Mouse (Mus musculus): ENCODE data around the gene Col4a1.

Gene Col4a1

GRCm38 (mm10) chr8:11225577-11226434 is 86.8 kb downstream of the Col4a1 start:
- DNase-seq = no peak

DNA sequence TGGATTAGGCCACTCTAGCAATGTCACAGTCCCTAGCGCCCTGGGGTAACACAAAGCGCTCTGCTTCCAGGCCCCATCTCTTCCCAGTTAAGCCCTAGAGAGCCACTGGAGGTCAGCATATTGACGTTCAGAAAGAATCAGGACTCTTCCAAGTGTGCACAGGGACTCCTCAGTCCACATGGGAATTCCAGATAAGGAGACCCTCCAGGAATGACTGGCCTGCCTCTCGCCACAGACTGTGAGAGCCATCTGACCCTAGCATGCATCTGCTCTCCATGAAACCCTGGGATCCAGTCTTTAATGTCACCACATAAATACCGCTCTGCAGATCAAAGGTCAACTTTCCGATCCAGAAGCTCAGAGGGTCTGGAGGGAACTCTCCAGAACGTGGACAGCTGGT is 88.4 kb downstream of the Col4a1 start:
- no peak for DNase-seq

GRCm38 (mm10) chr8:11221353-11221752 is 91.3 kb downstream of the Col4a1 start:
- DNase-seq = no peak

- DNase-seq = no peak
These were observed 93.3 kb downstream of the Col4a1 start for GRCm38 (mm10) chr8:11219282-11219681.

DNA sequence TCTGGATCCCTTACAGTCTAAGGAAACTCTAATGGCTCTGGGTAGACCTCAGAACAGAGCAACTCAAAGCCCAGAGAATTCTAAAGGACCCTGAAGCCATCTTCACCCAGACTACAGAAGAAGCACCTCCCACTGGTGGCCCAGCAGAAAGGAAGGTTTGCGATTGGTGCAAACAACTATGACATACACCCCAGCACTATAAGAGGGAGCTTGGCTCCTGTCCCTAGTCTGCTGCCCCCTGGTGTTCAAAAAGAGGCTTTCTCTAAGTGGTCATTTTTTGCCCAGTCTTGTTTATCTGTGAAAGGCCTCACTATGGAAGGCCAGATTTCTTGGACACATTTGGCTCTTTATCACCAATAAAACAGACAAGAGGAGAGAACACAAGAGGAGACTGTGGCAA is 97.4 kb downstream of the Col4a1 start:
- DNase-seq = peak; percentile 37

DNA sequence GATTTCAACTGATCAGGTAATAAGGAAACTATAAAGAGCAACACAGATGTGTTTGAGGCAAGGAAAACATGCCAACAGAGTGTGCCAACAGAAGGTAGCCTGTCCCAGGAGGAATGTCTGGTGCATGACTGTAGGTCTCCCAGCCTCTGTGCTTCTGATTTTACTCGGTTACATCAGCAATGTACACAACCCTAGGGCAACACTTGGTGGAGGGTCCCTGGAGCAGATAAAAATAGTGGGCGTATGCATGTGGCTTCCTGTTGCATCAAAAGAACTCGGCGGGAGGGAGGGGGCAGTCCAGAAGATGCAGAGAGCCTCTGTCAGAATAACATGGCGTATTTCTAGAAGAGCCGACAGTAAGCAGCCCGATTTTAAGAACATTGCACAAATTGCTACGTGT is 106.1 kb downstream of the Col4a1 start:
- DNase-seq = no peak

GRCm38 (mm10) chr8:11205532-11205931 is 107.1 kb downstream of the Col4a1 start:
- DNase-seq = no peak

GRCm38 (mm10) chr8:11203260-11204110 is 109.1 kb downstream of the Col4a1 start:
- peak; percentile 17 for DNase-seq

DNA sequence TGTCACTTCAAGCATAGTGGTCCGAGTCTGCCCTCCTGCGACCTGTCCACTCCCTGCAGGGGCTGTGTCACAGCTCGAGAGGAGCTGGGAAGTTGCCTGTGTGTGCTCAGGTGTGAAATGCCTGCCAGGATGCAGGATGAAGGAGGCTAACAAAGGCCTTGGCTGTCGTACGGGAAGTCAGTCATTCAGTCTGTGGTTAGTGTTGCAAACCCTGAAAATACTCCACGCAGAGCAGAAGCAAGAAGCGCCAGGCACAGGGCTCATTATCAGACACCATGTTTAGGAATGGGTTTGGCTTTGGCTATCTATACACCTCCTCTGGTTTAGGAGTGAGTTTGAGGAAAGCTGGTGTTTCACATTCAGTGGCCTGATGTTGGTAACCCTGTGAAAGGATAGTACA is 114.0 kb downstream of the Col4a1 start:
- no peak for DNase-seq

GRCm38 (mm10) chr8:11197988-11198387 is 114.6 kb downstream of the Col4a1 start:
- no peak for DNase-seq

DNA sequence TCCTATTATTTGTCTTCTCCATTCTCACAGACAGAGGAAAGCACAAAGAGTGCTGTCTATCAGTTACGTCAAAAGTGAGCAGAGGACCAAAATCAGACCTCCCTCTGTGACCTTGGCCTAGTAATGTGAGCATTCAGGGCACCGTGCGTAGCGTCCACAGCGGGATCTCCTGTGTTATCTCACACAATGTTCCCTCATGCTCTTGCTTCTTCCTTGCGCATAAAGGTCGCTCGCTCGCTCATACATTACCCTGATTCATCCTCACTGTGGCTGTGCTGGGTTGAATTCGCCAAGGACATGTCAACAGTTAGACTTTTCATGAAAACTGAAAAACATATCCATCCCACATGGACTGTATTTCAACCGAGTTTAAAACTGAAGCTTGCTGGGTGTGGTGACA is 115.4 kb downstream of the Col4a1 start:
- DNase-seq = no peak

- DNase-seq = no peak
These were observed 119.8 kb downstream of the Col4a1 start for GRCm38 (mm10) chr8:11192719-11193324.

DNA sequence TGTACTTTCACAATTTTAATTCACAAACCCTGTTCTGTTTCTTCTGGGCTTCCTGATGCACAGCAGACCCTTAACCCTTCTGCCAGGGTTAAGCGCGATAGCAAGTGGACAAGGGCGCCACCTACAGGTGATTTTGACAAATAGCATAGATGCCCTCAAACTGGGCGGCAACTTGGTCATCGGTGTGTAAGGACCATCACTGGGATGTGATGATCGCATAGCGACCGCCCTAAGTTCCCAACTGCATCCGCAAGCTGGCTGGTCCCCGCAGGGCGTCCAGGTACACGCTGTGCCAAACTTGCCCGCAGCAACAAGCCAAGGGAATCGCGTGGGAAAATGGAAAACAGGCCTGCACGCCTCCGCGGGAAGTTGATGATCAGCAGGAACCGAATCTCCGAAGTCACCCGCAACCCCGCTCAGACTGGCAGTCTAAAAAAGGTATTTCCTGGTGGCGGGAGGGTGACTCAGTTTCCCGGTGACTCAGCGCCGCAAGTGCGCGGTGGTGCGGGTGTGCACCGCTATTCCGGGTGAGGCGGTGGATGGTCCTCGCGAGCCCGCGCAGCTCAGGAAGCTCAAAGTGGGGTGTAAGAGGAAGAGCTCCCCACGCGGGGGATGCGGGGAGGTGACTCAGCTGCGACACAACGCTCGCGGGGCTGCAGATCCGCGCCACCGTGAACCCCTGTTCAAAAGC is 124.9 kb downstream of the Col4a1 start:
- peak; percentile 71 for DNase-seq

- peak; percentile 50 for DNase-seq
These were observed 126.2 kb downstream of the Col4a1 start for GRCm38 (mm10) chr8:11186456-11186855.

GRCm38 (mm10) chr8:11185672-11186071 is 127.0 kb downstream of the Col4a1 start:
- no peak for DNase-seq

- DNase-seq = no peak
These were observed 129.0 kb downstream of the Col4a1 start for GRCm38 (mm10) chr8:11183611-11184031.

DNA sequence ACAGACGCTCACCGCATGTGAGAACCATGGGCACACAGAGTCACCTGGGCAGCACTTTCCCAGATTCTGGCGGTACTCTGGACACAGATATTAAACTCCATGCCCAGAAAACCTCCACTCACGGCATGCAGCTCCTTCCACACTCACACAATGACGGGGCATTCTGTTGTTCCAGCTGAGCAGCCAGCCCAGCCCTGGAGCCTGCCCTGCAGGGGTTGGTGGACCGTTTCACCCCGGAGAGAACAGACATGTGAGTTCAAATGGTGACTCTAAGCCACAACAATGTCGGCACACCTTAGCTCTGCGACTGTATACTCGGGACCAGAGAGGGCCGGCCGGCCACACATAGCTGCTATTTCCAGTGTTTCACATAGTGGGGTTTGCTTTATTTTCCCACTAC is 130.0 kb downstream of the Col4a1 start:
- DNase-seq = no peak

GRCm38 (mm10) chr8:11182148-11182484 is 130.5 kb downstream of the Col4a1 start:
- no peak for DNase-seq

GRCm38 (mm10) chr8:11181420-11182147 is 131.0 kb downstream of the Col4a1 start:
- no peak for DNase-seq

- no peak for DNase-seq
These were observed 132.8 kb downstream of the Col4a1 start for GRCm38 (mm10) chr8:11179869-11180268.

DNA sequence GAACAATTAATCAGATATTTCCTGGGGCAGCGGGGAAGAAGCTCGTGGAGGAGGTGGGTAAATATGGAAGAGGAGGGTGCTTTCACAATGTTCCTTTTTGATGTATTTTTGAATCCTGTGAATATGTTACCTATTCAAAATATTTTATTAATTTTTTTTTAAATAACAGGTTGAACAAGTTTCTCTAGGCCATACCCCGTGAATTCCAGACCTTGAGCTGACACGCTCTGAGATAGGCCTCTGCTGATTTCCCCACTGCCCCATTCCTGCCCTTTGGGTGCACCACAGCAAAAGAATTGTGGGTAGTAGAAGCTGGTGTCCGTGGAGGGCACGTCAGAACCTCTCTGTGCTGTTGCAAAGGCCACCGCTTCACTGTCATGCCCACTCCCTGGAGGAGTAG is 136.2 kb downstream of the Col4a1 start:
- no peak for DNase-seq
